Mouse (Mus musculus) lung, embryonic 15.5 days (tissue): ENCODE measurements around the gene Fgfr2. TPM values are rescaled to one million over a fixed set of nuclear protein-coding genes. Genes with fewer than 3 reads are reported as not detected.

Experiments
- ATAC-seq: fragments of 200-750 bp; cut with Nextera tagmentation; 2 replicates; pipeline ENCODE4 v1.8.0; 2017; ENCODE audit warnings: moderate number of reproducible peaks, borderline replicate concordance; ENCODE audit not compliant: low FRiP score, low TSS enrichment; ENCODE audit errors: extremely low read depth
- H3K27ac ChIP-seq: fragments of 300-500 bp; sonication (generic); 2 replicates; pipeline ENCODE4 v1.5.1; 2015; ENCODE audit warnings: moderate library complexity, mild to moderate bottlenecking, inconsistent platforms
- H3K27me3 ChIP-seq: fragments of 300-500 bp; sonication (generic); 2 replicates; pipeline ENCODE4 v1.6.1; 2015; ENCODE audit warnings: inconsistent platforms
- H3K36me3 ChIP-seq: fragments of 300-500 bp; sonication (generic); 2 replicates; pipeline ENCODE4 v1.6.1; 2015; ENCODE audit warnings: inconsistent platforms
- H3K4me1 ChIP-seq: fragments of 300-500 bp; sonication (generic); 2 replicates; pipeline ENCODE4 v1.6.1; 2015; ENCODE audit warnings: inconsistent platforms
- H3K4me2 ChIP-seq: fragments of 300-500 bp; sonication (generic); 2 replicates; pipeline ENCODE4 v1.6.1; 2015; ENCODE audit warnings: inconsistent platforms, mild to moderate bottlenecking, moderate library complexity
- H3K4me3 ChIP-seq: fragments of 300-500 bp; sonication (generic); 2 replicates; pipeline ENCODE4 v1.5.1; 2015; ENCODE audit warnings: mild to moderate bottlenecking, inconsistent platforms
- H3K9ac ChIP-seq: fragments of 300-500 bp; sonication (generic); 2 replicates; pipeline ENCODE4 v1.6.1; 2015; ENCODE audit warnings: inconsistent platforms
- H3K9me3 ChIP-seq: fragments of 300-500 bp; sonication (generic); 2 replicates; pipeline ENCODE4 v1.6.1; 2016; ENCODE audit warnings: inconsistent platforms
- WGBS: fragments of 180-500 bp; shearing (Covaris S2); methylation state at CpG from one replicate; pipeline ENCODE4 v1.1.7; 2015; 5-methylcytosine and 5-hydroxymethylcytosine counted together
- polyA plus RNA-seq: library from polyadenylated mRNA; unstranded; fragments of >200 nt; fragmentation: Nextera tagmentation; extraction: Ambion mirVana; gene quantifications from 2 replicates; pipeline ENCODE4 v1.2.1, GENCODE M21; 2015

Fgfr2 gene
- polyA plus RNA-seq, 1 experiment from 2014 or later: 160 TPM

GRCm38 (mm10) chr7:130976305-130976935, 2146.7 kb downstream of the Fgfr2 start:
- H3K4me1 ChIP-seq: peaks cover 35% of the 10 kb centered on the region
- H3K9me3 ChIP-seq: no peaks in the 10 kb centered on the region
- H3K27me3 ChIP-seq: no peaks in the 10 kb centered on the region
- peak; percentile 28; the same call in 1 of the 2 replicates for ATAC-seq
- no peak overlapping the region for H3K9ac ChIP-seq
- no peak overlapping the region for H3K4me3 ChIP-seq
- H3K27ac ChIP-seq: peak overlapping the region; percentile 51; the same call in 1 of the 2 replicates
- 30% methylated on average over 13 of the region's 13 CpGs for WGBS
- H3K36me3 ChIP-seq: no peaks in the 10 kb centered on the region
- H3K4me2 ChIP-seq: no peak overlapping the region

- Histone ChIP-seq H3K4me1 (peaks cover 43% of the 10 kb centered on the region), H3K27ac (no peak overlapping the region), H3K4me3 (no peak overlapping the region), H3K27me3 (no peaks in the 10 kb centered on the region), H3K9me3 (no peaks in the 10 kb centered on the region), H3K4me2 (no peak overlapping the region), H3K9ac (no peak overlapping the region), H3K36me3 (no peaks in the 10 kb centered on the region)
- 81% methylated on average over 9 of the region's 9 CpGs for WGBS
- ATAC-seq: no peak
Measured at GRCm38 (mm10) chr7:130972767-130973166, 2150.4 kb downstream of the Fgfr2 start.

GRCm38 (mm10) chr7:130969507-130969906, 2153.6 kb downstream of the Fgfr2 start:
- Histone ChIP-seq H3K36me3 (no peaks in the 10 kb centered on the region), H3K27ac (peak overlapping the region; percentile 62; the same call in 1 of the 2 replicates), H3K4me3 (no peak overlapping the region), H3K4me1 (peaks cover 37% of the 10 kb centered on the region), H3K9ac (no peak overlapping the region), H3K4me2 (no peak overlapping the region), H3K27me3 (no peaks in the 10 kb centered on the region), H3K9me3 (no peaks in the 10 kb centered on the region)
- no peak for ATAC-seq
- 24% methylated on average over 3 of the region's 3 CpGs for WGBS

GRCm38 (mm10) chr7:130969076-130969475, 2154.1 kb downstream of the Fgfr2 start:
- peaks cover 39% of the 10 kb centered on the region for H3K4me1 ChIP-seq
- H3K36me3 ChIP-seq: no peaks in the 10 kb centered on the region
- WGBS: 75% methylated on average over 5 of the region's 5 CpGs
- peak overlapping the region; percentile 62 for H3K27ac ChIP-seq
- no peak overlapping the region for H3K4me2 ChIP-seq
- H3K4me3 ChIP-seq: no peak overlapping the region
- H3K27me3 ChIP-seq: no peaks in the 10 kb centered on the region
- no peak overlapping the region for H3K9ac ChIP-seq
- no peaks in the 10 kb centered on the region for H3K9me3 ChIP-seq
- ATAC-seq: no peak

GRCm38 (mm10) chr7:130968537-130968936, 2154.6 kb downstream of the Fgfr2 start:
- 35% methylated on average over 7 of the region's 7 CpGs for WGBS
- Histone ChIP-seq H3K9ac (no peak overlapping the region), H3K27ac (peak overlapping the region; percentile 62)

GRCm38 (mm10) chr7:130967901-130968300, 2155.2 kb downstream of the Fgfr2 start:
- H3K27ac ChIP-seq: no peak overlapping the region
- peaks cover 39% of the 10 kb centered on the region for H3K4me1 ChIP-seq
- no peak overlapping the region for H3K4me2 ChIP-seq
- no peaks in the 10 kb centered on the region for H3K36me3 ChIP-seq
- no peak overlapping the region for H3K9ac ChIP-seq
- ATAC-seq: no peak
- H3K27me3 ChIP-seq: no peaks in the 10 kb centered on the region
- H3K4me3 ChIP-seq: no peak overlapping the region
- WGBS: 72% methylated on average over 6 of the region's 6 CpGs
- no peaks in the 10 kb centered on the region for H3K9me3 ChIP-seq

More at GRCm38 (mm10) chr7:130968537-130968936, 2154.6 kb downstream of the Fgfr2 start:
- no peak for ATAC-seq
- H3K4me1 ChIP-seq: peaks cover 39% of the 10 kb centered on the region
- H3K27me3 ChIP-seq: no peaks in the 10 kb centered on the region
- H3K36me3 ChIP-seq: no peaks in the 10 kb centered on the region
- H3K4me3 ChIP-seq: no peak overlapping the region
- no peak overlapping the region for H3K4me2 ChIP-seq
- no peaks in the 10 kb centered on the region for H3K9me3 ChIP-seq

GRCm38 (mm10) chr7:130966876-130967275, 2156.3 kb downstream of the Fgfr2 start:
- H3K27me3 ChIP-seq: no peaks in the 10 kb centered on the region
- H3K4me3 ChIP-seq: no peak overlapping the region
- H3K9me3 ChIP-seq: no peaks in the 10 kb centered on the region
- no peak overlapping the region for H3K9ac ChIP-seq
- ATAC-seq: no peak
- peaks cover 39% of the 10 kb centered on the region for H3K4me1 ChIP-seq
- no peak overlapping the region for H3K4me2 ChIP-seq
- no peak overlapping the region for H3K27ac ChIP-seq
- no peaks in the 10 kb centered on the region for H3K36me3 ChIP-seq
- 70% methylated on average over 6 of the region's 6 CpGs for WGBS

GRCm38 (mm10) chr7:130966451-130966850, 2156.7 kb downstream of the Fgfr2 start:
- Histone ChIP-seq H3K36me3 (no peaks in the 10 kb centered on the region), H3K9me3 (no peaks in the 10 kb centered on the region), H3K27me3 (no peaks in the 10 kb centered on the region), H3K4me1 (peaks cover 39% of the 10 kb centered on the region), H3K27ac (peak overlapping the region; percentile 58; the same call in 1 of the 2 replicates), H3K4me2 (no peak overlapping the region), H3K9ac (no peak overlapping the region), H3K4me3 (no peak overlapping the region)
- no peak for ATAC-seq
- 66% methylated on average over 5 of the region's 5 CpGs for WGBS

- Histone ChIP-seq H3K27me3 (no peaks in the 10 kb centered on the region), H3K4me1 (peaks cover 41% of the 10 kb centered on the region), H3K4me2 (no peak overlapping the region), H3K9ac (no peak overlapping the region), H3K9me3 (no peaks in the 10 kb centered on the region), H3K36me3 (no peaks in the 10 kb centered on the region), H3K27ac (peak overlapping the region; percentile 58), H3K4me3 (no peak overlapping the region)
- 58% methylated on average over 4 of the region's 4 CpGs for WGBS
- peak; percentile 53; the same call in 1 of the 2 replicates for ATAC-seq
Measured at GRCm38 (mm10) chr7:130965909-130966365, 2157.2 kb downstream of the Fgfr2 start.

- peak; percentile 1; the same call in 1 of the 2 replicates for ATAC-seq
- H3K27ac ChIP-seq: peak overlapping the region; percentile 58
- H3K4me2 ChIP-seq: no peak overlapping the region
- H3K4me1 ChIP-seq: peaks cover 43% of the 10 kb centered on the region
- H3K9ac ChIP-seq: no peak overlapping the region
- WGBS: 86% methylated on average over 4 of the region's 4 CpGs
- H3K4me3 ChIP-seq: no peak overlapping the region
- H3K27me3 ChIP-seq: no peaks in the 10 kb centered on the region
- no peaks in the 10 kb centered on the region for H3K9me3 ChIP-seq
- H3K36me3 ChIP-seq: no peaks in the 10 kb centered on the region
Measured at GRCm38 (mm10) chr7:130965396-130965795, 2157.8 kb downstream of the Fgfr2 start.

- no peaks in the 10 kb centered on the region for H3K27me3 ChIP-seq
- ATAC-seq: peak; percentile 44; the same call in 1 of the 2 replicates
- H3K4me2 ChIP-seq: no peak overlapping the region
- H3K4me1 ChIP-seq: peaks cover 45% of the 10 kb centered on the region
- no peak overlapping the region for H3K9ac ChIP-seq
- H3K36me3 ChIP-seq: no peaks in the 10 kb centered on the region
- H3K9me3 ChIP-seq: no peaks in the 10 kb centered on the region
- peak overlapping the region; percentile 58 for H3K27ac ChIP-seq
- WGBS: 12% methylated on average over 5 of the region's 5 CpGs
- no peak overlapping the region for H3K4me3 ChIP-seq
Measured at GRCm38 (mm10) chr7:130964686-130965085, 2158.5 kb downstream of the Fgfr2 start.

- Histone ChIP-seq H3K9ac (no peak overlapping the region), H3K27ac (no peak overlapping the region), H3K4me1 (peaks cover 29% of the 10 kb centered on the region), H3K4me2 (no peak overlapping the region), H3K9me3 (no peaks in the 10 kb centered on the region), H3K27me3 (no peaks in the 10 kb centered on the region), H3K36me3 (no peaks in the 10 kb centered on the region), H3K4me3 (no peak overlapping the region)
- ATAC-seq: no peak
- WGBS: 68% methylated on average over 6 of the region's 6 CpGs
Measured at GRCm38 (mm10) chr7:130961429-130961828, 2161.7 kb downstream of the Fgfr2 start.
